Mouse (Mus musculus): ENCODE measurements around the gene Srp9. TPM values are rescaled to one million over a fixed set of nuclear protein-coding genes. Genes with fewer than 3 reads are reported as not detected.
A peak's percentile ranks its signal among the peaks of the same experiment; 100 is the strongest.

Srp9 gene
- polyA plus RNA-seq, 1 experiment from 2014 or later: 132 TPM

DNA sequence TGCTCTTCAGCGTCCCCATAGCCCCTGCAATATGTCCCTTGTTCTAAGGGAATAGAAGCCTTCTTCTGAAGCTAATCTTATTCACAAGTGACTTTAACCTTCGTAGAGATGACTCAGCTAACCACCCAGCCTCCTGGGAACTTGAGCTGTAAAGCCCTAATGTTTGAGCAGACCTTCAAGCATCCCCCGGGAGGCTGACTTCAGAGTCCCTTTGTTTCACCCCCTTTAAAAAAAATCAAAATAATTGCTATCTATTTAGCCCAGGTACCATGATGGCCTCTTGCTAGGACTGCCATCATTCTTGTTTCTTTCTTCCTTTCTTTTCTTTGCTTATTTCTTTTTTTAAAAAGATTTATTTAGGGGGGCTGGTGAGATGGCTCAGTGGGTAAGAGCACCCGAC is 2.1 kb upstream of the Srp9 start:
- Histone ChIP-seq H3K36me3 (no peaks in the 10 kb centered on the region), H3K9ac (replicated peaks) (no peak overlapping the region), H3K27me3 (replicated peaks) (no peaks in the 10 kb centered on the region), H3K27ac (replicated peaks) (no peak overlapping the region), H3K4me2 (no peak overlapping the region), H3K4me1 (peaks cover 24% of the 10 kb centered on the region), H3K4me3 (replicated peaks) (no peak overlapping the region), H3K9me3 (replicated peaks) (no peaks in the 10 kb centered on the region)
- ATAC-seq (ENCODE audit: low FRiP score): no peak
- WGBS: 86% methylated on average over 4 of the region's 4 CpGs

DNA sequence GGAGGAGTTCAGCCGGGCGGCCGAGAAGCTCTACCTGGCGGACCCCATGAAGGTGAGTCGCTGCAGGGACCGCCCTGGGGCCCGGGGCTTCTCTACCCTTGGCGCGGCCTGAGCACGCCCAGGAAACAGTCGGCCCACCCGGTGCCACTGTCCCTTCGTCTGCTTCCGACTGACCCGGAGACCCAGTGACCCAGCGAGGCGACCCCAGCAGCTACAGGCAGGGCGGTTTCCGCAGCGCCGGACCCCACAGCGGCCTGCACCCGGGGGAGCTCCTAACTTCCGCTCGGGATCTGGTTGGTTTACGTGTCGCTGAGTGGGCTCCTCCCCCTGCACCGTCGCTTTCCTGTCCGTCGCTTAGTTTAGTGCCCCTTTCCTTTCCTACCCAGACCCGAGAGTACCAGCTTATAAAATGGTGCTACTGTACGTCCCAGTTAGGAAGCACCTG is 409 bp downstream of the Srp9 start:
- H3K9me3 ChIP-seq (replicated peaks): no peaks in the 10 kb centered on the region
- H3K4me3 ChIP-seq (replicated peaks): peak overlapping the region; percentile 69
- H3K36me3 ChIP-seq: peaks cover 16% of the 10 kb centered on the region
- under 1% methylated on average over 33 of the region's 33 CpGs for WGBS
- peak overlapping the region; percentile 63 for H3K4me2 ChIP-seq
- peak overlapping the region; percentile 83 for H3K27ac ChIP-seq (replicated peaks)
- H3K27me3 ChIP-seq (replicated peaks): no peaks in the 10 kb centered on the region
- peaks cover 30% of the 10 kb centered on the region for H3K4me1 ChIP-seq
- ATAC-seq (ENCODE audit: low FRiP score): peak; percentile 96
- H3K9ac ChIP-seq (replicated peaks): peak overlapping the region; percentile 79

DNA sequence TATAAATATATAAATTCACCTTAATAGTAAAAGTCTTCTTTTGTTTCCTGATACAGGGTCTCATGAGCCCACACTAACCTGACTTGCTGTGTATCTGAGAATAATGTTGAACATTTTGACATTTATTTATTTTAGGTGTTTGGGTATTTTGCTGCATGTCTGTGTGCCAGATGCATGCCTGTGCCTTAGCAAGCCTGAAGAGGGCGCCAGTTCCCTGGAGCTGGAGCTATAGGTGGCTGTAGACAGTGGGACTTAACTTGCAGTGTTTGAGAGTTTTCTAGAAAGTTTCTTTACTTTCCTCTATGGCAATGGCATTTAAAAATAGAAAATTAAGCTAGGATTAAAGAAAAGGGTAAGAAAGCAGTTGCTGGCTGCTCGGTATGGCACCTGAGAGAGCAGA is 6.3 kb downstream of the Srp9 start:
- no peak for ATAC-seq (ENCODE audit: low FRiP score)
- no peaks in the 10 kb centered on the region for H3K27me3 ChIP-seq (replicated peaks)
- peaks cover 30% of the 10 kb centered on the region for H3K36me3 ChIP-seq
- no peak overlapping the region for H3K27ac ChIP-seq (replicated peaks)
- H3K9me3 ChIP-seq (replicated peaks): no peaks in the 10 kb centered on the region
- no peak overlapping the region for H3K9ac ChIP-seq (replicated peaks)
- peaks cover 20% of the 10 kb centered on the region for H3K4me1 ChIP-seq
- 57% methylated on average over 2 of the region's 2 CpGs for WGBS
- H3K4me3 ChIP-seq (replicated peaks): no peak overlapping the region
- H3K4me2 ChIP-seq: no peak overlapping the region

DNA sequence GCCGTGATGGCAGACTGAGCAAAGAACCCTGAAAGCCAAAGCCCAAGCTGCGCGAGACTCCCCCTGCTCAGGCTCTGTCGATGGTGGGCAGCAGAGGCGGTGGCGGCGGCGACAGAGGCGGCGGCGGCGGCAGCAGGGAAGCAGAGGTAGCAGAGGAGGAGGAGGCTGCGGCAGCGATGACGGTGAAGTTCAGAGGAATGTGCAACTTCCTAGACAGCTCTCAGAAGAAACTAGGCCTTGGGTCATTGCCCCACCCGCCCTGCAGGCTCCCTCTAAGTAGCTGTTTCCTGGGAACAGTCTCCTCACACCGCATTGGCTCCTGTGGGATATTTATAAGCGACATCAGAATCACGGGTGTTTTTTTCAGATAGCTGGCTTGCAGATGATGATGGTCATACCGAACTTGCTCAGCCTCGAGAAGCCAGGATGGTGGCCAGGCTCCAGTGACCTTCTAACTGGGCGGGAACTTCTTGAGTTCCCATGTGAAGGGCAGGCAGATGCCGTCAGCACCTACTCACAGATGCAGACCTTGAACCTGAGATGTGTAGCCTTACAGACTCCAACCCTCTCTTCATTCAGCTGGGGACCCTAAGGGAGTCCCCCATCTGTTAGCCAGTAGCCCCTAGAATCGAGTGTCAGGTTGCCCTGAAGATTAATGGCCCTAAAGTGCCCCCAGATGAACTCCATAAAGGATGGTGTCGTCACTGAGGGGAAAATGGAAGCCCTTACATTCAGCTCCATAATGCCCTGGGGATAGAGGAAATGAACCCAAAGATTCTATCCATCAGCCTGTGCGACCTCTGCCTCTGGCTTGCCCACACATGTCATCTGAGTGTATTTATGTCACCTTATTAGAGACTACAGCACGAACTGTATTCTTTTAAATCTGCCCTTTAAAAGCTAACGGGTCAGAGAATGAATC is 12.9 kb downstream of the Srp9 start:
- WGBS: 54% methylated on average over 28 of the region's 28 CpGs
- Histone ChIP-seq H3K36me3 (peaks cover 3% of the 10 kb centered on the region), H3K4me1 (peaks cover 5% of the 10 kb centered on the region), H3K27me3 (replicated peaks) (0 out of 2 replicates have a peak, but pooled peaks cover 2% of the 10 kb centered on the region), H3K9me3 (replicated peaks) (no peaks in the 10 kb centered on the region), H3K9ac (replicated peaks) (no peak overlapping the region), H3K4me3 (replicated peaks) (no peak overlapping the region), H3K27ac (replicated peaks) (no peak overlapping the region), H3K4me2 (no peak overlapping the region)
- no peak for ATAC-seq (ENCODE audit: low FRiP score)

DNA sequence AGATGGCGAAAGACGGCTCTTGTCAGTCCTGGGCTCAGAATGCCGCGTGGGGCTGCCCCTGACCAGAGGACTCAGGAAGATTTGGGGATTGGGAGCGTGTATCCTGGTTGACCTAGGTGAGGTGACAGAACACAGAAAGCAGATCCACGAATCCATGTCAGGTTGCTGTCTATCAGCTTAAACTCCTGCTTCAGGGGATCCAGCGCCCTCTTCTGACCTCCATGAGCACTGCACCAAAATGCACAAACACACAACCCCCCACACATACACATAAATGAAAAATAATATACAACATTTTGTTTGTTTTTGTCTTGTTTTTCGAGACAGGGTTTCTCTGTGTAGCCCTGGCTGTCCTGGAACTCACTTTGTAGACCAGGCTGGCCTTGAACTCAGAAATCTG is 13.6 kb downstream of the Srp9 start:
- ATAC-seq (ENCODE audit: low FRiP score): no peak

DNA sequence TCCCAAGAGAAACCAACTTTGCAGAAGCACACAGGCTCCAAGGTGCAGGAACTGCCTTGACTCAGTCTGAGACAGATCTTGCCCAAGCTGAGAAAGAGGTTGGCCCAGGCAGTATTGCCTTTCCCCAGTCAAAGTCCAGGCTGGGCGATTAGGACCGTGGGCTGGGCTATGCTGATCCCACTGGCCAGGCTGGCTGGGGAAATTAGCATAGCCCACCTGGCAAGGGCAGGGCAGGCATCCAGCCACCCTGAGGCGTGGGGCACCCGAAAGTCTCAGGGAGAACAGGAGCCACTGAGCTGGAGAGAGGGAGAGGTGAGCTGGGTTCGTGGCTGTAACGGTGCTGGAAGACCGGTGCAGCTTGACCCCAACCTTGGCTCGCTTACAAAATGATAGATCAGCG is 15.4 kb downstream of the Srp9 start:
- peaks cover 5% of the 10 kb centered on the region for H3K4me1 ChIP-seq
- no peaks in the 10 kb centered on the region for H3K9me3 ChIP-seq (replicated peaks)
- WGBS: 34% methylated on average over 9 of the region's 9 CpGs
- peak overlapping the region; percentile 40 for H3K4me2 ChIP-seq
- peak; percentile 23; the same call in 1 of the 2 replicates for ATAC-seq (ENCODE audit: low FRiP score)
- H3K4me3 ChIP-seq (replicated peaks): no peak overlapping the region
- no peak overlapping the region for H3K9ac ChIP-seq (replicated peaks)
- no peaks in the 10 kb centered on the region for H3K36me3 ChIP-seq
- 0 out of 2 replicates have a peak, but pooled peaks cover 2% of the 10 kb centered on the region for H3K27me3 ChIP-seq (replicated peaks)
- no peak overlapping the region for H3K27ac ChIP-seq (replicated peaks)

More for the DNA sequence above, 13.6 kb downstream of the Srp9 start:
- WGBS: 63% methylated on average over 8 of the region's 8 CpGs
- no peaks in the 10 kb centered on the region for H3K36me3 ChIP-seq
- no peak overlapping the region for H3K9ac ChIP-seq (replicated peaks)
- no peaks in the 10 kb centered on the region for H3K9me3 ChIP-seq (replicated peaks)
- H3K27me3 ChIP-seq (replicated peaks): 0 out of 2 replicates have a peak, but pooled peaks cover 2% of the 10 kb centered on the region
- no peak overlapping the region for H3K4me3 ChIP-seq (replicated peaks)
- peaks cover 5% of the 10 kb centered on the region for H3K4me1 ChIP-seq
- H3K27ac ChIP-seq (replicated peaks): no peak overlapping the region
- H3K4me2 ChIP-seq: no peak overlapping the region

DNA sequence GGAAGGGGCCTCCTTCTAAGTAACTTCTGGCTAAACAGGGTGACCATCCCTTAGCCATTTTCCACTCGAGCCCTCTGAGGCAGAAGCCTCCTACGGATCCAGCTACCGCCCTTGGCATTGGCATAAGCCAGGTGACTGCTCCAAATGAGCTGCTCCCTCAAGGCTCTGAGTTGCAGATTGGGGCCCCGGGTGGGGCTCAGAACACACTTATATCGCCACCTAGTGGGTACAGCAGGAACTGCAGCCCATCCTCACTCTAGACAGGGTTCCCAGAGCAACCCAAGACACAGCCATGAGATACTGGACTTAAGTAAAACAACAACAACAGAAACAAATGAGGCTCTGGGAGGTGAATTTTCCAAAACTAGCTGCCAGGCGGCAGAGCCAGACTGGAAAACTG is 15.8 kb downstream of the Srp9 start:
- no peaks in the 10 kb centered on the region for H3K36me3 ChIP-seq
- ATAC-seq (ENCODE audit: low FRiP score): peak; percentile 83
- H3K9me3 ChIP-seq (replicated peaks): no peaks in the 10 kb centered on the region
- no peak overlapping the region for H3K4me3 ChIP-seq (replicated peaks)
- peaks cover 5% of the 10 kb centered on the region for H3K4me1 ChIP-seq
- 2% methylated on average over 6 of the region's 6 CpGs for WGBS
- no peak overlapping the region for H3K9ac ChIP-seq (replicated peaks)
- H3K27ac ChIP-seq (replicated peaks): no peak overlapping the region
- peak overlapping the region; percentile 40 for H3K4me2 ChIP-seq
- H3K27me3 ChIP-seq (replicated peaks): 0 out of 2 replicates have a peak, but pooled peaks cover 2% of the 10 kb centered on the region

DNA sequence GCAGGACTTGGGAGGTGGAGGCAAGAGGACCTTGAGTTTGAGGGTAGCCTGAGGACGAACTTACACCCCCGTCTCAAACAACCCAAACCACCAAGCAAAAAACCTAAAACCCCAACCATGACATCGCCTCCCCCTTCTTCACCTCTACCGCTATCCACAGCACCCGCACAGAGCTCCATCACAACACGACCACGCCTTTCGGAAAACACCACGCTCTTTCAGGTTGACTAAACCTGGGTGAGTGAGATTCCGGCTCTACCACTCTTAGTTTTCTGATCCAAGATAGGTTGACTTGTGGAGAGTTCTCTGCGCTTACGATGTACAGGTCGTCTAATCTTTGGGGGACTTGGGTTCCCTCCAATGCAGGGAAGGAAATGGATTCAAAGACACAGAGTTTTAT is 18.2 kb downstream of the Srp9 start:
- no peaks in the 10 kb centered on the region for H3K36me3 ChIP-seq
- H3K27ac ChIP-seq (replicated peaks): no peak overlapping the region
- WGBS: 96% methylated on average over 13 of the region's 13 CpGs
- H3K9ac ChIP-seq (replicated peaks): no peak overlapping the region
- H3K27me3 ChIP-seq (replicated peaks): 0 out of 2 replicates have a peak, but pooled peaks cover 2% of the 10 kb centered on the region
- H3K9me3 ChIP-seq (replicated peaks): no peaks in the 10 kb centered on the region
- ATAC-seq (ENCODE audit: low FRiP score): no peak
- H3K4me2 ChIP-seq: no peak overlapping the region
- no peak overlapping the region for H3K4me3 ChIP-seq (replicated peaks)
- peaks cover 5% of the 10 kb centered on the region for H3K4me1 ChIP-seq

DNA sequence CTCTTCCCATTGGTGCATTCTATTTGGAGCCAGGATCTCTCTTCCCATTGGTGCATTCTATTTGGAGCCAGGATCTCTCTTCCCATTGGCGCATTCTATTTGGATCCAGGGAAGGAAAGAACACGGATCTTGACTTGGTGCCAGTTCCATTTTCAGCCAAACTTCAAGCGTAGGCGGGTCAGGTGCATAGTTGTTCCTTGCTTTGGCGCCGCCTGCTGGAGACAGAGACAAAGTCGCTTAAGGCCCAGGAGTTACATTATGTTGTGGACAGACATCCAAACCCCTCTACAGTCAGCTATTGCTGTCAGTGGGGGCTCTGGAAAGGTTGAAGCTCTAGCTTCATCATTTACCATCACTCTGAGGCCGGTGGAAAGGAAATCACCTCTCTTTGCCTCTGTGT is 18.8 kb downstream of the Srp9 start:
- 80% methylated on average over 8 of the region's 8 CpGs for WGBS
- Histone ChIP-seq H3K27me3 (replicated peaks) (0 out of 2 replicates have a peak, but pooled peaks cover 2% of the 10 kb centered on the region), H3K4me3 (replicated peaks) (no peak overlapping the region), H3K9ac (replicated peaks) (no peak overlapping the region), H3K27ac (replicated peaks) (no peak overlapping the region), H3K4me2 (no peak overlapping the region), H3K9me3 (replicated peaks) (no peaks in the 10 kb centered on the region), H3K4me1 (peaks cover 5% of the 10 kb centered on the region), H3K36me3 (no peaks in the 10 kb centered on the region)
- no peak for ATAC-seq (ENCODE audit: low FRiP score)

DNA sequence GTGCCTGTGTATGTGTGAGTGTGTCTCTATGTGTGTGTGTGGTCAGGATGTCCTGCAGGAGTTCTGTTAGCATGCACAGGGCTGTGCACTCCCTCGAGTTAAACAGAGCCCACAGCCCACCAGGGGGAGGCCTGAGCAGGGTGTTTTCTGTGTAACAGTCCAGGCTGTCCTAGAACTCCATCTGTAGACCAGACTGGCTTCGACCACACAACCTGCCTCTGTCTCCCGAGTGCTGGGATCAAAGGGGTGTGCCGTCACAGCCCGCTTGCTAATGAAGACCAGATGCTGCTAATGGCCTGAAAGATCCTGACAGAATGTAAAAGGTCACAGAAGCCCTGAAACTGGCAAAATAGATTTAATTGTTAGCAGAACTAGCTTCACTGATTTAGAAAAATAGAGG is 21.0 kb downstream of the Srp9 start:
- H3K9ac ChIP-seq (replicated peaks): no peak overlapping the region
- no peak overlapping the region for H3K4me3 ChIP-seq (replicated peaks)
- H3K4me1 ChIP-seq: no peaks in the 10 kb centered on the region
- H3K36me3 ChIP-seq: no peaks in the 10 kb centered on the region
- H3K27ac ChIP-seq (replicated peaks): no peak overlapping the region
- no peaks in the 10 kb centered on the region for H3K9me3 ChIP-seq (replicated peaks)
- ATAC-seq (ENCODE audit: low FRiP score): no peak
- no peak overlapping the region for H3K4me2 ChIP-seq
- WGBS: 61% methylated on average over 5 of the region's 5 CpGs
- H3K27me3 ChIP-seq (replicated peaks): no peaks in the 10 kb centered on the region

DNA sequence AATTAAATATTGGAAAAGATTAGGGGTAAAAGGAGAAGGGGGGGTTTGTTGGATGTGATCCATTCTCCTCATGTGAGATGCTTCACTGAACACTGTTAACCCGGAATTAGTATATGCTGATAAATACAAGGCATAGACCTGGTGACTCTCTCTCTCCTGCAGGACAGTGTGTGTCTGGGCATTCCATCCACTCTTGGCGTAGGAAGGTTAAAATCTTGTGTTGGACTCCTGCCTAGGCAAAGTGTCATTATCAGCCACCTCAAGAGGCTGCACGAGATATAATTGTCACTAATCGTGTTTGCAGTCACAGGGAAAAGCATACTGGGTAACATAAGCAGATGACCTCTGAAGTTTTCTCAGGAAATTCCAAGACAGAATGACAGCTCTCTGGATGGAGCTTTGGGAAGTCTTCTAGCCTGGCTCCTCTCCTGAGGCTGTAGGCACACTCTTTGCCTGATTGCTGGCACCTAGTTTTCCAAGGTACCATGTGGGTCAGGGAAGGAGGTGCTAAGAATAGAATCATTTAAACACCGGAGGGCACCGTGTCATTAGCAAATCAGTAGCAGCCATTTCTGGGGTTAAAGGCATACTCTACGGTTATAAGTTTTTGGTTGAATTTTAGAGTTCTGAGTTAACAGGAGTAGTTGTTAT is 24.5 kb downstream of the Srp9 start:
- no peaks in the 10 kb centered on the region for H3K9me3 ChIP-seq (replicated peaks)
- no peaks in the 10 kb centered on the region for H3K36me3 ChIP-seq
- WGBS: 82% methylated on average over 7 of the region's 7 CpGs
- no peak overlapping the region for H3K27ac ChIP-seq (replicated peaks)
- no peaks in the 10 kb centered on the region for H3K4me1 ChIP-seq
- no peak overlapping the region for H3K4me3 ChIP-seq (replicated peaks)
- ATAC-seq (ENCODE audit: low FRiP score): no peak
- H3K27me3 ChIP-seq (replicated peaks): no peaks in the 10 kb centered on the region
- no peak overlapping the region for H3K9ac ChIP-seq (replicated peaks)
- no peak overlapping the region for H3K4me2 ChIP-seq

DNA sequence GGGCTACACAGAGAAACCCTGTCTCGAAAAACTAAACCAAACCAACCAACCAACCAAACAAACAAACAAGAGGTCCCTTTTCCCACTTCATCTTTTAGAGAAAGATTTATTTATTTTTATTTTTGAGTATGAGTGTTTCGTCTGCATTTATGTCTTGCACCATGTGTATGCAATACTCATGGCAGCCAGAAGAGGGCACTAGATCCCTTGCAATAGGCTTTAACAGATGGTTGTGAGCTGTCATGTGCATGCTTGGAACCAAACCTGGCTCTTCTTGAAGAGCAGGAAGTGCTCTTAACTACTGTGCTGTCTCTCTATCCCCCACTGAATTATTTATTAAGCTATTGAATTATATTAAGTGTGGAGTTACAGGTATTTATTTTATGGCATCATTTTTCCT is 25.4 kb downstream of the Srp9 start:
- H3K36me3 ChIP-seq: no peaks in the 10 kb centered on the region
- no peak overlapping the region for H3K9ac ChIP-seq (replicated peaks)
- no peak overlapping the region for H3K4me3 ChIP-seq (replicated peaks)
- H3K9me3 ChIP-seq (replicated peaks): no peaks in the 10 kb centered on the region
- 92% methylated on average over 2 of the region's 2 CpGs for WGBS
- no peak for ATAC-seq (ENCODE audit: low FRiP score)
- no peaks in the 10 kb centered on the region for H3K27me3 ChIP-seq (replicated peaks)
- H3K27ac ChIP-seq (replicated peaks): no peak overlapping the region
- no peak overlapping the region for H3K4me2 ChIP-seq
- H3K4me1 ChIP-seq: no peaks in the 10 kb centered on the region

All from neural tube, embryonic 15.5 days (tissue).